Comparison of ENCODE assay signal across 10 mouse cellular contexts in genomic region chr15:96319335-96319734, GRCm38 (mm10). TPM values are rescaled to one million over a fixed set of nuclear protein-coding genes. Genes with fewer than 3 reads are reported as not detected.
DNase-seq lines count a peak whose midpoint lies in the region; TF ChIP-seq lines count a peak whose summit lies in the region.
"Had no signal": no experiment of that assay in that cellular context is flagged by ENCODE, and none has a peak within 500 bp of the region (broad histone marks: within the 10 kb centered on the region; RNA-seq: fewer than 3 reads in every experiment).

No protein-coding gene starts in this region.

- TF ChIP-seq CTCF in left cerebral cortex, adult 2 months (IDR thresholded peaks at IDR 0.05): peak; percentile 39
- no peak for TF ChIP-seq CTCF in brain, embryonic 14.5 days (IDR thresholded peaks at IDR 0.05; ENCODE audit: borderline replicate concordance, extremely low read depth, insufficient read depth, insufficient read length)
- TF ChIP-seq CTCF in cerebellum, adult 2 months (IDR thresholded peaks at IDR 0.05; ENCODE audit: borderline replicate concordance, insufficient read depth, low read depth, low read length): no peak
- TF ChIP-seq CTCF in lung, adult 2 months (IDR thresholded peaks at IDR 0.05; ENCODE audit: insufficient read depth, low read length): no peak

- no peak overlapping the region for H3K4me3 ChIP-seq in left cerebral cortex, adult 2 months
- H3K4me3 ChIP-seq in cerebellum, adult 2 months (replicated peaks; ENCODE audit: insufficient read depth, low read depth, low read length): no peak overlapping the region
- no peak overlapping the region for H3K4me3 ChIP-seq in lung, adult 2 months (replicated peaks; ENCODE audit: extremely low read depth, low read depth, low read length)
- H3K4me3 ChIP-seq: liver, embryonic 15.5 days had no signal

- intact Hi-C loops in left cerebral cortex, adult 2 months (cut with DNase I): no loop called here

- no peaks in the 10 kb centered on the region for H3K27me3 ChIP-seq in cerebellum, adult 2 months (ENCODE audit: control insufficient read depth, insufficient read depth, low read length)
- H3K27me3 ChIP-seq: liver, embryonic 15.5 days had no signal

- no peak for TF ChIP-seq POLR2A in brain, embryonic 14.5 days (IDR thresholded peaks at IDR 0.05; ENCODE audit: borderline replicate concordance, extremely low read depth, insufficient read depth, insufficient read length, poor library complexity, severe bottlenecking)
- TF ChIP-seq POLR2A in cerebellum, adult 2 months (IDR thresholded peaks at IDR 0.05; ENCODE audit: borderline replicate concordance, insufficient read depth, low read length): no peak
- TF ChIP-seq POLR2A in lung, adult 2 months (IDR thresholded peaks at IDR 0.05; ENCODE audit: borderline replicate concordance, extremely low read depth, low read depth, low read length): no peak

- DNase-seq in left cerebral cortex, adult 2 months (ENCODE audit: extremely low spot score in 1 of 2, low spot score in 2 of 2): no peak
- DNase-seq in left cerebral cortex, adult 9 months (ENCODE audit: low spot score in 2 of 2): no peak
- DNase-seq in brain, embryonic 14.5 days (ENCODE audit: low read depth): peak; percentile 17
- DNase-seq in cerebellum, adult 2 months: peak; percentile 49 to 64
- DNase-seq in thymus, postnatal 14 days: peak; percentile 47
- no peak for DNase-seq in layer of hippocampus, postnatal 10 days (ENCODE audit: low spot score in 2 of 2)
- no peak for DNase-seq in lung, adult 2 months
- DNase-seq: layer of hippocampus, adult 9-11 months had no signal

- 16% methylated on average over 8 of the region's 8 CpGs for WGBS in cerebellum, adult 2 months
- WGBS in lung, adult 2 months: 75% methylated on average over 8 of the region's 8 CpGs

- H3K4me1 ChIP-seq in cerebellum, adult 2 months (ENCODE audit: control insufficient read depth, insufficient read depth, low read length): peaks cover 6% of the 10 kb centered on the region
- peaks cover 5% of the 10 kb centered on the region for H3K4me1 ChIP-seq in lung, adult 2 months (ENCODE audit: control insufficient read depth, insufficient read depth, low read length)

- H3K27ac ChIP-seq in left cerebral cortex, adult 2 months: no peak overlapping the region
- H3K27ac ChIP-seq in cerebellum, adult 2 months (ENCODE audit: insufficient read depth, low read length): no peak overlapping the region
- H3K27ac ChIP-seq: kidney, postnatal 0 days; liver, embryonic 15.5 days had no signal

RNA-seq across cellular contexts. Expression of gene Arid2, which starts 32.0 kb away (rescaled TPM):
- total RNA-seq in left cerebral cortex, adult 2 months (2021): 10 to 100 TPM; 30.3 to 35.3 TPM
- polyA plus RNA-seq in brain, embryonic 14.5 days (2012; rRNA removed): 34.8 and 44.2 TPM in 2 replicates
- polyA plus RNA-seq in cerebellum, adult 2 months (2012; rRNA removed): 17.6 and 18.1 TPM in 2 replicates
- total RNA-seq in layer of hippocampus, postnatal 10 days (2021): 10 to 100 TPM; 43.7 to 46.0 TPM
- 17.4 and 17.5 TPM in 2 replicates for polyA plus RNA-seq in lung, adult 2 months (2012; rRNA removed)

Comparison
In these comparisons a context has a peak if more than half of its experiments do, and no peak if none do; other contexts are left out.
1. DNase-seq: peak in brain, embryonic 14.5 days (single experiment), cerebellum, adult 2 months (2 of 2) and thymus, postnatal 14 days (single experiment); none in left cerebral cortex, adult 2 months (0 of 2), left cerebral cortex, adult 9 months (0 of 2), layer of hippocampus, postnatal 10 days (0 of 2) and lung, adult 2 months (single experiment).